Mouse (Mus musculus) lung, postnatal 0 days (tissue): ENCODE results near the gene Glyctk. TPM values are rescaled to one million over a fixed set of nuclear protein-coding genes. Genes with fewer than 3 reads are reported as not detected.

Experiments
- ATAC-seq: fragments of 200-750 bp; cut with Nextera tagmentation; 2 replicates; pipeline ENCODE4 v1.8.0; 2017; ENCODE audit warnings: moderate library complexity
- DNase-seq: peaks from one replicate; pipeline ENCODE4 v3.0.0-alpha.2; 2016; ENCODE audit warnings: low spot score
- H3K27ac ChIP-seq: fragments of 300-500 bp; sonication (generic); 2 replicates; pipeline ENCODE4 v1.5.1; 2014; ENCODE audit warnings: antibody characterized with exemption, mild to moderate bottlenecking, low read length, mixed read lengths
- H3K27me3 ChIP-seq: fragments of 300-500 bp; sonication (generic); replicated peaks from 2 replicates; pipeline ENCODE4 v1.6.1; 2014; ENCODE audit warnings: low read length, mixed read lengths; ENCODE audit not compliant: insufficient read depth
- H3K36me3 ChIP-seq: fragments of 300-500 bp; sonication (generic); 2 replicates; pipeline ENCODE4 v1.6.1; 2014; ENCODE audit warnings: low read length, mixed read lengths; ENCODE audit not compliant: insufficient read depth
- H3K4me1 ChIP-seq: fragments of 300-500 bp; sonication (generic); 2 replicates; pipeline ENCODE4 v1.6.1; 2014; ENCODE audit warnings: antibody characterized with exemption, low read depth, low read length, mixed read lengths; ENCODE audit not compliant: insufficient read depth
- H3K4me2 ChIP-seq: fragments of 300-500 bp; sonication (generic); replicated peaks from 2 replicates; pipeline ENCODE4 v1.6.1; 2014; ENCODE audit warnings: low read depth, mild to moderate bottlenecking, low read length, moderate library complexity, mixed read lengths
- H3K4me3 ChIP-seq: fragments of 300-500 bp; sonication (generic); 2 replicates; pipeline ENCODE4 v1.5.1; 2014; ENCODE audit warnings: low read depth, low read length
- H3K9ac ChIP-seq: fragments of 300-500 bp; sonication (generic); replicated peaks from 2 replicates; pipeline ENCODE4 v1.6.1; 2014; ENCODE audit warnings: low read depth, mild to moderate bottlenecking
- H3K9me3 ChIP-seq: fragments of 300-500 bp; sonication (generic); 2 replicates; pipeline ENCODE4 v1.6.1; 2016; ENCODE audit warnings: low read length, mixed read lengths
- CTCF ChIP-seq: IDR thresholded peaks from 2 replicates; pipeline ENCODE4 v1.5.1; 2016; ENCODE audit warnings: antibody characterized with exemption, mild to moderate bottlenecking
- EP300 ChIP-seq: IDR thresholded peaks from 2 replicates; pipeline ENCODE4 v1.6.1; 2016; ENCODE audit warnings: antibody characterized with exemption, mild to moderate bottlenecking, control low read depth
- WGBS: fragments of 180-500 bp; shearing (Covaris S2); extraction: QIAGEN DNeasy Blood & Tissue Kit; methylation state at CpG from one replicate; pipeline ENCODE4 v1.1.7; 2014; 5-methylcytosine and 5-hydroxymethylcytosine counted together
- polyA plus RNA-seq: library from polyadenylated mRNA; unstranded; fragments of >200 nt; fragmentation: Nextera tagmentation; extraction: Ambion mirVana; gene quantifications from 2 replicates; pipeline ENCODE4 v1.2.1, GENCODE M21; 2015

Gene Glyctk
- polyA plus RNA-seq, 1 experiment from 2014 or later = 0.67 TPM

DNA sequence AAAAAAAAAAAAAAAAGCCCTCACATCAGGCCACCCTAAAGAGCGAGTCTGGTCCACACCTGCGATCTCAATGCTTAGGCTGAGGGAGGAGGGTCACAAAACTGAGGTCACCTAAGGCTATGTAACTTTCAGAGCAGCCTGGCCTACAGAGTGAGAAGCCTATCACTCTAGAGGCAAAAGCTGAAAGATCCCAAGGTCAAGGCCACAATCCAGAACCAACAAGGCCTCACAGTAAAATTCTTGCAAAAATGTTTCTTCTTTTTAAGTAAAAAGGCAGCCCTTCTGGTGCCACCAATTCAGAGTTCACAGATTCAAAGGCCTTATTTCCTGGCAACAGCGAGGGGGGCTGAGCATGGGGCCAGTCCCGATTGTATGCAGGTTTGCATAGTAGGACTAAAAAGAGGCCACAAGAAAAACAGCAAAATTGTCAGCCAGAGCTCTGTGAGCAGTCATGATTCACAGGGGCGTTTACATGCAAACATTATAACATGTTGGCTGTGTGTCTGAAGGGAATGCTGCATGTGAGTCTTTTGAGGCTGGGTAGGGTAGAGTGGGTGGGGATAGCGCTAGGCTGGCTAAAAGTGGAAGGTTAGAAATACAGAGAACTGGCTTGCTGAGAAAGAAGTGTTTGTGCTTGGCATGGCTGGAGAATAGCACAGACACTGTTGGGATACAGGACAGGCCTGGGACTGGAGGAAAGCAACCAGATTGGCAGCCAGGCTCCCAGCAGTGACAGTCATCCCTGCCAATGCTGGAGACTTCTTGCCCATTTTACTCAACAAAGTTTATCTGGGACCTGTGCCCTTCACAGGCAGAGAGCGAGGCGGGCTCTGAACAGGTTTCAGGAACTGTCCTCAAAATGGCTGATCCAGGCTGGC is 36.2 kb upstream of the Glyctk start:
- DNase-seq (no peak), ATAC-seq (no peak)
- H3K4me3 ChIP-seq = no peak overlapping the region
- H3K27me3 ChIP-seq = no peaks in the 10 kb centered on the region
- no peak overlapping the region for H3K9ac ChIP-seq
- H3K27ac ChIP-seq = no peak overlapping the region
- H3K4me1 ChIP-seq = peaks cover under 1% of the 10 kb centered on the region; the same call in 1 of the 2 replicates
- TF ChIP-seq EP300 = no peak
- no peak for TF ChIP-seq CTCF
- H3K36me3 ChIP-seq = 0 out of 2 replicates have a peak, but pooled peaks cover 3% of the 10 kb centered on the region
- WGBS = 90% methylated on average over 8 of the region's 8 CpGs
- H3K4me2 ChIP-seq = no peak overlapping the region
- no peaks in the 10 kb centered on the region for H3K9me3 ChIP-seq

DNA sequence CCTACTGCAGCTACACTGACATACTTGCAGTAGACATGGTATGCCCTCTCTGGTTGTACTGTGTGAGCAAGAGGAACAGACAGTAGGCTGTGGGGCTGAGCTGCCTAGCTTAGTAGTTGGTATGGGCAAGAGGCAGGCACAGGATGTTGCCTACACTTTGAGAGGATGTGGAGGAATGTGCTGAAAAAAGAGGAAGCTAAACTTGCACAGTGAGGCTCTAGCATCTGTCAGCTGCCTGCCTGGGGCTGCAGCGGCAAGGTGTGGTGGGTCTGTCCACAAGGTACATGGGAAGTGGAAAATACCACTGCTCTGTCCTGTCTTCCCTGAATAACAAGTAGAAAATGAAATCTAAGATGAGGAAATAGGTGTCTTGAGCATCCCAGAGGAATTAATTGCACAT is 35.1 kb upstream of the Glyctk start:
- Histone ChIP-seq H3K27ac (no peak overlapping the region), H3K27me3 (no peaks in the 10 kb centered on the region), H3K9ac (no peak overlapping the region), H3K4me1 (no peaks in the 10 kb centered on the region), H3K4me2 (no peak overlapping the region), H3K36me3 (peaks cover 14% of the 10 kb centered on the region; the same call in 1 of the 2 replicates), H3K4me3 (no peak overlapping the region), H3K9me3 (no peaks in the 10 kb centered on the region)
- ATAC-seq = no peak
- DNase-seq = no peak
- WGBS = 87% methylated on average over 1 of the region's 1 CpGs
- TF ChIP-seq EP300 (no peak), CTCF (no peak)

- WGBS = 87% methylated on average over 8 of the region's 8 CpGs
- Histone ChIP-seq H3K9ac (no peak overlapping the region), H3K4me2 (no peak overlapping the region), H3K27me3 (no peaks in the 10 kb centered on the region), H3K36me3 (peaks cover 14% of the 10 kb centered on the region; the same call in 1 of the 2 replicates), H3K4me3 (no peak overlapping the region), H3K9me3 (no peaks in the 10 kb centered on the region), H3K4me1 (no peaks in the 10 kb centered on the region), H3K27ac (no peak overlapping the region)
- ATAC-seq (no peak), DNase-seq (no peak)
- no peak for TF ChIP-seq CTCF
- no peak for TF ChIP-seq EP300
Observed at GRCm38 (mm10) chr9:106192024-106192423, 34.1 kb upstream of the Glyctk start.

DNA sequence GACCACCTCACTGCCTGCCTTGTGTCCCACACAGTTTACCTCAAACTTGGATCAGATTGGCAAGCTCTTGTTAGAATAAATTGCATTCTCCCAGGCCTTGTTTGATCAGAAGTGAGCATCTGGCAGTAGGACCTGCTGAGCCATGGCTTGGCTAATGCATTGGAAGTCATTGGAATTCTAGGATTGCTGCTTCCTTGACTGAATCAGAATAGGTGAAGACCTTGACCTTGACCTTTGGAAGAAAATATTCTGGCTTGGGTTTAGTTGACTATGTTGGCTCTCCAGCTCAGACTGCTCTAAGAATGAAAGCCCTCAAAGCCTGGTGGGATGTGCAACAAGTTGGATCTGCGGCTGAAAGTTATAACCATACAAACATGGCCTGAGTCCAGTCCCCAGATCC is 33.4 kb upstream of the Glyctk start:
- no peak overlapping the region for H3K27ac ChIP-seq
- H3K4me3 ChIP-seq = no peak overlapping the region
- ATAC-seq (no peak), DNase-seq (no peak)
- TF ChIP-seq CTCF (no peak), EP300 (no peak)
- no peak overlapping the region for H3K9ac ChIP-seq
- H3K4me1 ChIP-seq = no peaks in the 10 kb centered on the region
- no peak overlapping the region for H3K4me2 ChIP-seq
- 78% methylated on average over 1 of the region's 1 CpGs for WGBS
- H3K36me3 ChIP-seq = peaks cover 14% of the 10 kb centered on the region; the same call in 1 of the 2 replicates
- no peaks in the 10 kb centered on the region for H3K27me3 ChIP-seq
- no peaks in the 10 kb centered on the region for H3K9me3 ChIP-seq

- H3K4me1 ChIP-seq = no peaks in the 10 kb centered on the region
- 86% methylated on average over 5 of the region's 5 CpGs for WGBS
Observed at GRCm38 (mm10) chr9:106183996-106184395, 26.1 kb upstream of the Glyctk start.

GRCm38 (mm10) chr9:106182146-106182545 is 24.2 kb upstream of the Glyctk start:
- no peak for DNase-seq
- no peak overlapping the region for H3K27ac ChIP-seq
- no peaks in the 10 kb centered on the region for H3K27me3 ChIP-seq
- no peaks in the 10 kb centered on the region for H3K9me3 ChIP-seq
- no peaks in the 10 kb centered on the region for H3K4me1 ChIP-seq
- H3K9ac ChIP-seq = no peak overlapping the region
- H3K4me2 ChIP-seq = no peak overlapping the region
- H3K4me3 ChIP-seq = no peak overlapping the region
- H3K36me3 ChIP-seq = peaks cover 49% of the 10 kb centered on the region; the same call in 1 of the 2 replicates
- ATAC-seq = no peak
- TF ChIP-seq EP300 (no peak), CTCF (no peak)
- WGBS = 87% methylated on average over 4 of the region's 4 CpGs

More at GRCm38 (mm10) chr9:106183996-106184395, 26.1 kb upstream of the Glyctk start:
- Histone ChIP-seq H3K4me2 (no peak overlapping the region), H3K9me3 (no peaks in the 10 kb centered on the region), H3K9ac (no peak overlapping the region), H3K27ac (no peak overlapping the region), H3K4me3 (no peak overlapping the region), H3K36me3 (peaks cover 52% of the 10 kb centered on the region; the same call in 1 of the 2 replicates), H3K27me3 (no peaks in the 10 kb centered on the region)
- no peak for TF ChIP-seq CTCF
- TF ChIP-seq EP300 = no peak
- DNase-seq = no peak
- ATAC-seq = no peak
